Mouse (Mus musculus) right cerebral cortex, postnatal 36 days (tissue): ENCODE data around the gene Caml.
A peak's percentile ranks its signal among the peaks of the same experiment; 100 is the strongest.
"Not testable (repeated sequence)": the region's sequence is repeated elsewhere in the genome, so short reads cannot be mapped to it uniquely, and the experiment has no call there.

Experiments used
- DNase-seq, 2 experiments: peaks; one replicate each; pipeline ENCODE4 v3.0.0; 2022; ENCODE audit warnings: low spot score in 2 of 2, mixed read lengths in 1 of 2

Caml gene

DNA sequence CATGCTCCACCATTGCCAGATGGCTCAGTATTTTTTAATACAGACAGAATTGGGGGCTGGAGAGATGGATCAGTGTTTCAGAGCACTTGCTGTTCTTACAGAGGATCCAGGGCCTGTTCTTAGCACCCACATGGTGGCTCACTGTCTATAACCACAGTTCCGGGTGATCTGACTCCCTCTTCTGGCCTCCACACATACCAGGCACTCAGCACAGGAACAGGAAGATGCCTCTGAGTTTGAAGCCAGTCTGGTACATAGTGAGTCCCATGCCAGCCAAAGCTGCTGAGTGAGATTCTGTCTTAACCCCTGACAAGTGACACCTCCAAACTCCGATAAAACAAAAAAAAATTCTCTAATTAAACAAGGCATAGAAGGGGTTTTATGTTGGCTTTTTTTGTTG is 2.5 kb upstream of the Caml start:
- DNase-seq: no peak

DNA sequence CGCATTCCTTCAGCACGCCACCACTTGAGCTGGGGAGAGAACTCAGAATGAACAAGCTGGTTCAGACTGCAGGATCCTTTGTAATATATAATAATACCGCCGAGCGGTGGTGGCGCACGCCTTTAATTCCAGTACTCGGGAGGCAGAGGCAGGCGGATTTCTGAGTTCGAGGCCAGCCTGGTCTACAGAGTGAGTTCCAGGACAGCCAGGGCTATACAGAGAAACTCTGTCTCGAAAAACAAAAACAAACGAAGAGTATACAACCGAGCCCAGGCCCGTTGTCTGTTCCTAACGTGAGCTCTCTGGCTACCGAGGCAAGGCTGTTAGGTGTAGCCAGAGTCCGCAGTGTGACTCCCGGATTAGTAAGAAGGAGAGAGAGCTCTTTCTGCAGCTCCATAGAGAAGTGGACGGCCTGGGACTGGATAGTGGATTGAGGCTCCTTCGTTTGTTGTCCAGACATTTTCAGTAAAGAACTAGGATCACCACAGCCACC is 603 bp upstream of the Caml start:
- DNase-seq: not testable (repeated sequence)

DNA sequence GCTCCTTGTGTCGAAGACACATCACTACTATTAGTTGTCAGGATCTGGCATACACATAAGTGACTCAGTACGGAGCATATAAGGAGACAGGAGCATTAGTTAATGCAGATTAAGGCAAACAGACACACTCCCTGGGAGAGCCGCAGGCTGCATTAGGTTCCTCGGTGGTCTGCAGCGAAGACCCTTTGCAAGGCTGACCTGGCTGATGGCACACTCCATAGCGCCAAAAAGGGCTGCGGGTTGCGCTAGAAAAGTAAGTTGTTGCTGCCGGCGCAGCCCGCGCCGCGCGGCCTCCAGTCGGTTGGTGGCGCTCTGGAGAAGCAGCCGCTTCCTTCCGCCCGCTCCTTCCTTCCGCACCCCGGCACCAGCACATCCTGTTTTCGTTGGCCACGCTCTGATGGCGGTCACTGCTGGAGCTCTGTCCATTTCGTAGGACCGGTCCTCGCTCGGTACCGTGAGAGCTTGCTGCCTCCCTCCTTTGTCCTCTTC is 11.9 kb downstream of the Caml start, which contains the start of gene Ddx46:
Gene Ddx46, plus strand, starts transcription at position 389 of the 489 bp plus-strand sequence.
- DNase-seq: peak; percentile 73 to 77

DNA sequence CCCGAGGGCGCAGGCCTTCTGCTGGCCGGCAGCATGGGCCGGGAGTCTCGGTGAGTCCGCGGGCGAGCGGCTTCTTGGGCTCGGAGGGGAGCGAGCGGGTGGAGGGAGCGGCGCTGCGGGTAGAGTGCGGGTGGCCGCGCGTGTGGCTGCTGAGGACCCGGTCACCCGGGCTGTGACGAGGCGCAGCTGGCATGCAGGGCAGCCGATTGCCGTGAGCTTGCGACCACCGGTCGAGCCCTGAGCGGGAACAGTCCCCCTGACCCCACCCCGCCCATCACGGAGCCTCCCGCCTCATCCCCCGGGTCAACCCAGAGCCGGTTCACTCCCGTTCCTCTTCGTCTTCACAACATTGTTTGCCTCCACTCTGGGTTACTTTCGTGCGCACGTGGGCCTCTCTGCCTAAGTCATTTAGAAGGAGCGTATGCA is 12.4 kb downstream of the Caml start:
- no peak for DNase-seq

DNA sequence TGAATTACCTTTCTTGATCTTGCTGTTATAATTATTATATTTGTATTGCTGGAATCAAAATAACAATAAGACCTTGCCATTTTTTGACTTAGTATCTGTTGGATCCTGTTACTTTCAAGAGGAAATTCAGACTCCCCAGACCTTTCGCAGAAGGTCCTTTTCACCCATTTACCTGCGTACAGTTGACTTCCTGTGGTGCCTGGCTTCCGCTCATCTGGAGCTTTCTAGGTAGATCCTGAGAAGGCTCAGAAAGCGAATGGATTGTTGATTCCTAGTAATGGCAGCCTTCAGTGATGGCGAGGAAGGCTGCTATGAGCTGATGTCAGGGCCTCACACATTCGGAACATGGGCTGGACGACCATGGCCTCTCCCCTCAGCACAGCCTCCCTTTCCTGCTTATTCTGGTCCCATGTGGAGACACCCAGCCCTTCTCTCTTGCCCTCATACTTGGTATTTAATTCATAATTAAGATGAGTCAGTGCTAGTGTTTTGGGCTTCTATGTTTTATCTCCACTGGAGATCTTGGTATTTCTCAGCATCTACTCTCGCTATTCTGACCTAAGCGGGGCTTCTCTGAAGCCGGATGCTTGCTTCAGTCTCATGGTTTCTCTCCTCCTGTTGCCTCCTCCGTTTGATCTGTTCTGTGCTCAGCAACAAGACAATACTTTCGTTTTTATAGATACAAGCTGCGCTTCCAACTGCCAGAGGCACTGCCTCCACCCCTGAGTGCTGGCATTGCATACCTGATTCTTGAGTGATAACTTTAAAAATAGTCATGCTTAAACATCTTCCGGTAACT is 13.6 kb downstream of the Caml start:
- no peak for DNase-seq

DNA sequence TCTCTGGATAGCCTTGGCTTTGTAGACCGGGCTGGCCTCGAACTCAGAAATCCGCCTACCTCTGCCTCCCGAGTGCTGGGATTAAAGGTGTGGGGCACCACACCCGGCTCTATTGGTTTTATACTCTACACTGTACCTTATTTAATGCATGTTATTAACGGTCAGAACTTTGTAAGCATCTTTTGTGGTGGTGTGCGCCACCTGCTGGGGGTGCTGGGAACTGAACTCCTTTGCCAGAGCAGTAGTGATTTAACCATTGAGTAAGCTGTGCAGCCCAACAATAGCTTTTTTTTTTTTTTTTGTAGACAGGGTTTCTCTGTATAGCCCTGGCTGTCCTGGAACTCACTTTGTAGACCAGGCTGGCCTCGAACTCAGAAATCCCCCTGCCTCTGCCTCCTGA is 17.7 kb downstream of the Caml start:
- DNase-seq: peak; percentile 58 to 67

DNA sequence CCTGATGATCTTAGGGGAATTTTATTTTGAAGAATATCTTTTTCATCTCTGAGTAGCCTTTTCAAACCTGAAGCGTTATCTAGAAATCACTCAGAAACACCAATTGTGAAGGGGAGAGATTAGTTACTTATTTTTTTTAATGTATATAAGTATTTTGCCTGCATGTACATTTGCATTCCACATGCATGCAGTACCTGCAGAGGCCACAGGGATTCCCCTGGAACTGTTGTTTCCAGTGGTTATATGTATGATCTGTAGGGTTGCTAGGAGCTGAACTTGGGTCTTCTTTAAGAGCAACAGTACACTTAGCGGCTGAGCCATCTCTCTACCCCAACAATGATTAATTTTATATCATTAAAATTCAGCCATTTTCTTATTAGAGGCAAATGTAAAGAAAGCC is 21.7 kb downstream of the Caml start:
- no peak for DNase-seq

DNA sequence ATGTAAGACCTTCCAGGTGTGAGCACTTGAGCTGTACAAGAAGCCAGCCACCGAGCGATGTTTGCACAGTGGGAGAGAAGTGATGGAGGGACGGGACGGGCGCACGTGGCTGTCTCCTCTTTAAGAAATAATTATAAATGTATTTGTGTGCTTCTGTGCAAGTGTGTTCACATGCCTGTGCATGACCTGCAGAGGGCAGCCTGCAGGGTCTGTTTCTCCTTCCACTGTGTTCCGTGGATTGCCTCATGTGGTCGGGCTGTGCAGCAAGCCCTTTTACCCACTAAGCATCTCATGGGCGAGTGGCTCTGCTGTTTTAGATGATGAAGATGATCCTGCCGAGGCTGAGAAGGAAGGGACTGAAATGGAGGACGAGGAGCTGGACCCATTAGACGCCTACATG is 27.3 kb downstream of the Caml start:
- DNase-seq: no peak

DNA sequence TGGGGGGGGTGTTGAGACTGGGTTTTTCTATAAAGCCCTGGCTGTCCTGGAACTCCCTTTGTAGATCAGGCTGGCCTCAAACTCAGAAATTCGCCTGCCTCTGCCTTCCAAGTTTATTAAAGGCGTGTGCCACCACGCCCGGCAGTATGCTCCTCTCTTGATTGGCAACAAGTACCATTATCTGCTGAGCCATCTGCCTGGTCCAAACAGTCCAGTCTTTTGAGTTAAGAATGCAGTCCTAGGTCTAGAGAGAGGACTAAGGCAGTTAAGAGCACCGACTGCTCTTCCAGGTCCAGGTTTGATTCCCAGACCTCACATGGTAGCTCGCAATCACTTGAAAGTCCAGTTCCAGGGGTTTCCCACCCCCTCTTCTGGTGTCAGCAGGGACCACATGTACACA is 28.2 kb downstream of the Caml start:
- no peak for DNase-seq

DNA sequence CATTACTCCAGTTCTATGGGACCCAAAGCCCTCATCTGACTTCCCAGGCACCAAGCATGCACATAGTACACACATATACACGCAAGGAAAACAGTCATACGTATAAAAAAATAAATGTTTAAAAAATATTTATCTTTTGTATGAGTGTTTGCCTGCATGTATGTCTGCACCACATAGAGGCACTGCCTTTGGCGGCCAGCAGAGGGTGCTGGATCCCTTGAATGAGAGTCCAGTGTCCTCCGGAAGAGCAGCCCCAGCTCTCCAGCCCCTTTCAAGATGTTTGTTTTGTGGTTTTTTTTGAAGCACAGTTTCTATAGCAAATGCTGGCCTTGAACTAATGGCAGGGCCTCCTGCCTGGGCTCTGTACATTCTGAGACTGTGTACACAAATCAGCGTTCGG is 45.7 kb downstream of the Caml start:
- no peak for DNase-seq

DNA sequence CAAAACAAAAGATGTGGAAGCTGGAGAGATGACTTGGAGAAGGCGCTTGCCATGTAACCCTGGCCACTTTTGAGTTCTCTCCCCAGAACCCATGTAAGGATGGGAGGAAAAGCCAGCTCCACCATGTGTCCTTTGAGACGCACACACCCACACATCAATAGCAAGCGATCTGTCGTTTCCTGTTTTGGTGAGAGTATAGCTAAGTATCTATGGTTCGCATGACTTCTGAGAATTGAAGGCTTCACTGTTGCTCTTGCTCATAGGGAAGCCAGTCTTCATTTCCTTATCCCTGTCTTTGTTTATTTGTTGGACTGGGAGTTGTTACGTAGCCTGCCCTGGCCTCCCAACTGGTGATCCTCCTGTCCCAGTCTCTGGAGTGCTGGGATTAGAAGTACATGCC is 49.9 kb downstream of the Caml start:
- DNase-seq: no peak

DNA sequence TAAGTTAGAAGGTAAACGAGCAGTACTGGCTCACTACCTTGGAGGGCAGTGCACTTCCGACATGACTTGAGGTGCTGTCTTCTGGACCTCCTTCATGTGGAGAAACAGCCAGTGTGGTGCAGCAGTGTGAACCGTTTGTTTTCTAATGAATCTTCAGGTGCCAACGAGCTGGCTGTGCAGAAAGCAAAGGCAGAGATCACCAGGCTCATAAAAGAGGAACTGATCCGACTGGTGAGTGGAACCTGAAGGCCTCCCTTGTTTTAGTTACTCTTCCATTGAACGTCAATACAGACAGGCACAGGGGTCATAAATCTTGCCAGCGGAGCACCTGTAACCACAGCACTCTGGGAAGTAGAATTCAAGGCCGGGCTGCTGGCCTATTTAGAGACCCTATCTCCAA is 54.6 kb downstream of the Caml start:
- DNase-seq: no peak
